Mouse (Mus musculus): ENCODE measurements around the gene Hist2h3b. TPM values are rescaled to one million over a fixed set of nuclear protein-coding genes. Genes with fewer than 3 reads are reported as not detected.
"Not testable (repeated sequence)": the region's sequence is repeated elsewhere in the genome, so short reads cannot be mapped to it uniquely, and the experiment has no call there.

The Hist2h3b gene
- polyA plus RNA-seq, 1 experiment from 2014 or later = 23.1 TPM

GRCm38 (mm10) chr3:96261623-96262022 lies 6.8 kb upstream of the Hist2h3b start:
- Histone ChIP-seq H3K27ac (ENCODE audit: low read length) (peak overlapping the region; percentile 98), H3K36me3 (ENCODE audit: control insufficient read depth, insufficient read depth) (no peaks in the 10 kb centered on the region), H3K4me3 (replicated peaks; ENCODE audit: low read length) (peak overlapping the region; percentile 69), H3K9me3 (ENCODE audit: control insufficient read depth, low read length) (no peaks in the 10 kb centered on the region), H3K4me1 (replicated peaks; ENCODE audit: control insufficient read depth, insufficient read depth, low read length) (peaks cover 17% of the 10 kb centered on the region), H3K4me2 (ENCODE audit: low read length) (peak overlapping the region; percentile 85), H3K27me3 (replicated peaks; ENCODE audit: control insufficient read depth, insufficient read depth, low read length) (no peaks in the 10 kb centered on the region), H3K9ac (replicated peaks; ENCODE audit: low read depth, low read length) (no peak overlapping the region; the same call in 1 of the 2 replicates)
- no peak for ATAC-seq
- WGBS = 54% methylated on average over 3 of the region's 3 CpGs

- H3K4me3 ChIP-seq (replicated peaks; ENCODE audit: low read length) = peak overlapping the region; percentile 69
- H3K4me1 ChIP-seq (replicated peaks; ENCODE audit: control insufficient read depth, insufficient read depth, low read length) = peaks cover 17% of the 10 kb centered on the region
- H3K27me3 ChIP-seq (replicated peaks; ENCODE audit: control insufficient read depth, insufficient read depth, low read length) = no peaks in the 10 kb centered on the region
- no peaks in the 10 kb centered on the region for H3K9me3 ChIP-seq (ENCODE audit: control insufficient read depth, low read length)
- ATAC-seq = peak; percentile 71
- no peaks in the 10 kb centered on the region for H3K36me3 ChIP-seq (ENCODE audit: control insufficient read depth, insufficient read depth)
- peak overlapping the region; percentile 83 for H3K9ac ChIP-seq (replicated peaks; ENCODE audit: low read depth, low read length)
- H3K27ac ChIP-seq (ENCODE audit: low read length) = peak overlapping the region; percentile 98
- under 1% methylated on average over 19 of the region's 19 CpGs for WGBS
- peak overlapping the region; percentile 85 for H3K4me2 ChIP-seq (ENCODE audit: low read length)
Observed at GRCm38 (mm10) chr3:96262216-96262875, 6.1 kb upstream of the Hist2h3b start.

- peak; percentile 91 for ATAC-seq
- Histone ChIP-seq H3K9me3 (ENCODE audit: control insufficient read depth, low read length) (no peaks in the 10 kb centered on the region), H3K27me3 (replicated peaks; ENCODE audit: control insufficient read depth, insufficient read depth, low read length) (no peaks in the 10 kb centered on the region), H3K27ac (ENCODE audit: low read length) (peak within 1 kb of the TSS; percentile 98), H3K36me3 (ENCODE audit: control insufficient read depth, insufficient read depth) (no peaks in the 10 kb centered on the region), H3K4me2 (ENCODE audit: low read length) (peak within 1 kb of the TSS; percentile 85), H3K9ac (replicated peaks; ENCODE audit: low read depth, low read length) (peak within 1 kb of the TSS; percentile 83), H3K4me1 (replicated peaks; ENCODE audit: control insufficient read depth, insufficient read depth, low read length) (peaks cover 22% of the 10 kb centered on the region), H3K4me3 (replicated peaks; ENCODE audit: low read length) (peak within 1 kb of the TSS; percentile 69)
- 0% methylated on average over 40 of the region's 40 CpGs for WGBS
Observed at GRCm38 (mm10) chr3:96262979-96263550, 5.4 kb upstream of the Hist2h3b start, which contains the start of gene Hist2h4. Gene Hist2h4, minus strand, starts transcription at chr3:96263311.

GRCm38 (mm10) chr3:96263558-96264403 lies 4.7 kb upstream of the Hist2h3b start:
- WGBS = 4% methylated on average over 27 of the region's 27 CpGs
- peak overlapping the region; percentile 85 for H3K4me2 ChIP-seq (ENCODE audit: low read length)
- peaks cover 24% of the 10 kb centered on the region for H3K4me1 ChIP-seq (replicated peaks; ENCODE audit: control insufficient read depth, insufficient read depth, low read length)
- peak; percentile 26; the same call in 1 of the 2 replicates for ATAC-seq
- H3K9ac ChIP-seq (replicated peaks; ENCODE audit: low read depth, low read length) = peak overlapping the region; percentile 58
- H3K4me3 ChIP-seq (replicated peaks; ENCODE audit: low read length) = peak overlapping the region; percentile 69
- no peaks in the 10 kb centered on the region for H3K36me3 ChIP-seq (ENCODE audit: control insufficient read depth, insufficient read depth)
- no peaks in the 10 kb centered on the region for H3K9me3 ChIP-seq (ENCODE audit: control insufficient read depth, low read length)
- peak overlapping the region; percentile 98 for H3K27ac ChIP-seq (ENCODE audit: low read length)
- no peaks in the 10 kb centered on the region for H3K27me3 ChIP-seq (replicated peaks; ENCODE audit: control insufficient read depth, insufficient read depth, low read length)

GRCm38 (mm10) chr3:96264404-96264949 lies 4.0 kb upstream of the Hist2h3b start:
- Histone ChIP-seq H3K9me3 (ENCODE audit: control insufficient read depth, low read length) (no peaks in the 10 kb centered on the region), H3K4me1 (replicated peaks; ENCODE audit: control insufficient read depth, insufficient read depth, low read length) (peaks cover 27% of the 10 kb centered on the region), H3K9ac (replicated peaks; ENCODE audit: low read depth, low read length) (no peak overlapping the region), H3K4me2 (ENCODE audit: low read length) (peak overlapping the region; percentile 85), H3K36me3 (ENCODE audit: control insufficient read depth, insufficient read depth) (no peaks in the 10 kb centered on the region), H3K27ac (ENCODE audit: low read length) (peak overlapping the region; percentile 98), H3K4me3 (replicated peaks; ENCODE audit: low read length) (no peak overlapping the region; the same call in 1 of the 2 replicates), H3K27me3 (replicated peaks; ENCODE audit: control insufficient read depth, insufficient read depth, low read length) (no peaks in the 10 kb centered on the region)
- WGBS = 61% methylated on average over 7 of the region's 7 CpGs
- ATAC-seq = no peak

- no peaks in the 10 kb centered on the region for H3K27me3 ChIP-seq (replicated peaks; ENCODE audit: control insufficient read depth, insufficient read depth, low read length)
- 93% methylated on average over 8 of the region's 8 CpGs for WGBS
Observed at GRCm38 (mm10) chr3:96266132-96266710, 2.2 kb upstream of the Hist2h3b start.

GRCm38 (mm10) chr3:96267541-96267940 lies 913 bp upstream of the Hist2h3b start:
- H3K4me3 ChIP-seq (replicated peaks; ENCODE audit: low read length) = no peak overlapping the region
- no peaks in the 10 kb centered on the region for H3K9me3 ChIP-seq (ENCODE audit: control insufficient read depth, low read length)
- WGBS = 68% methylated on average over 4 of the region's 4 CpGs
- no peaks in the 10 kb centered on the region for H3K36me3 ChIP-seq (ENCODE audit: control insufficient read depth, insufficient read depth)
- H3K9ac ChIP-seq (replicated peaks; ENCODE audit: low read depth, low read length) = no peak overlapping the region
- H3K4me1 ChIP-seq (replicated peaks; ENCODE audit: control insufficient read depth, insufficient read depth, low read length) = peaks cover 20% of the 10 kb centered on the region
- no peak for ATAC-seq
- H3K4me2 ChIP-seq (ENCODE audit: low read length) = no peak overlapping the region; the same call in 1 of the 2 replicates
- peak overlapping the region; percentile 82 for H3K27ac ChIP-seq (ENCODE audit: low read length)
- no peaks in the 10 kb centered on the region for H3K27me3 ChIP-seq (replicated peaks; ENCODE audit: control insufficient read depth, insufficient read depth, low read length)

More at GRCm38 (mm10) chr3:96266132-96266710, 2.2 kb upstream of the Hist2h3b start:
- ATAC-seq = no peak
- H3K9me3 ChIP-seq (ENCODE audit: control insufficient read depth, low read length) = no peaks in the 10 kb centered on the region
- H3K4me3 ChIP-seq (replicated peaks; ENCODE audit: low read length) = no peak overlapping the region
- no peak overlapping the region for H3K9ac ChIP-seq (replicated peaks; ENCODE audit: low read depth, low read length)
- peaks cover 27% of the 10 kb centered on the region for H3K4me1 ChIP-seq (replicated peaks; ENCODE audit: control insufficient read depth, insufficient read depth, low read length)
- H3K36me3 ChIP-seq (ENCODE audit: control insufficient read depth, insufficient read depth) = no peaks in the 10 kb centered on the region
- no peak overlapping the region for H3K27ac ChIP-seq (ENCODE audit: low read length)
- no peak overlapping the region for H3K4me2 ChIP-seq (ENCODE audit: low read length)

GRCm38 (mm10) chr3:96268776-96269378 lies 423 bp downstream of the Hist2h3b start:
- Histone ChIP-seq H3K4me3 (replicated peaks; ENCODE audit: low read length) (peak overlapping the region; percentile 61), H3K27ac (ENCODE audit: low read length) (peak overlapping the region; percentile 99), H3K9ac (replicated peaks; ENCODE audit: low read depth, low read length) (peak overlapping the region; percentile 60), H3K4me1 (replicated peaks; ENCODE audit: control insufficient read depth, insufficient read depth, low read length) (peaks cover 18% of the 10 kb centered on the region), H3K4me2 (ENCODE audit: low read length) (peak overlapping the region; percentile 75)
- peak; percentile 18 for ATAC-seq
- not testable (repeated sequence) for H3K9me3 ChIP-seq (ENCODE audit: control insufficient read depth, low read length); H3K36me3 ChIP-seq (ENCODE audit: control insufficient read depth, insufficient read depth); H3K27me3 ChIP-seq (replicated peaks; ENCODE audit: control insufficient read depth, insufficient read depth, low read length)
- WGBS = 0% methylated on average over 11 of the region's 44 CpGs
